Mouse (Mus musculus) liver, postnatal 0 days (tissue): ENCODE measurements around the gene Padi4.

Source experiments
- CTCF ChIP-seq: sonication (generic); IDR thresholded peaks from 2 replicates; pipeline ENCODE4 v1.5.1; 2016; ENCODE audit warnings: antibody characterized with exemption, low read depth
- EP300 ChIP-seq: IDR thresholded peaks from 2 replicates; pipeline ENCODE4 v1.6.1; 2016; ENCODE audit warnings: antibody characterized with exemption, low read depth, mild to moderate bottlenecking

GRCm38 (mm10) chr4:140812609-140813008, 38.6 kb upstream of the Padi4 start:
- no peak for TF ChIP-seq CTCF
- TF ChIP-seq EP300 = no peak
